Mouse (Mus musculus): ENCODE results near the gene Ky.

GRCm38 (mm10) chr9:102501113-102501512 lies 4.4 kb upstream of the Ky start:
- TF ChIP-seq CTCF (IDR thresholded peaks at IDR 0.05; ENCODE audit: low read depth) (no peak), EP300 (IDR thresholded peaks at IDR 0.05; ENCODE audit: low read depth) (no peak)

All from liver, embryonic 14.5 days (tissue).